Mouse (Mus musculus) neutrophil, adult 59 days (primary cell): ENCODE results near the gene Olfr138. TPM values are rescaled to one million over a fixed set of nuclear protein-coding genes. Genes with fewer than 3 reads are reported as not detected.

Source experiments
- total RNA-seq, 2 experiments: library from RNA; stranded (reverse); gene quantifications; 1 replicate in 1 of 2; 2 replicates in 1 of 2; pipeline ENCODE4 v1.2.4; 2023

Gene Olfr138
- not detected for total RNA-seq

GRCm38 (mm10) chr17:38260735-38261134, at the start of gene Olfr138:
Olfr138 (plus strand) TSS chr17:38261035.

GRCm38 (mm10) chr17:38307470-38307869, 46.6 kb downstream of the Olfr138 start, which contains the start of gene Olfr137:
Olfr137 (minus strand) TSS chr17:38307570.

Other genes with a start within 250 kb of the Olfr138 start
- not detected for gene Olfr129, start 201.0 kb upstream of the Olfr138 start, total RNA-seq
- not detected for gene Olfr130, start 197.1 kb upstream of the Olfr138 start, total RNA-seq
- not detected for gene Olfr131, start 172.3 kb upstream of the Olfr138 start, total RNA-seq
- gene Olfr132, start 126.5 kb upstream of the Olfr138 start, total RNA-seq = not detected
- not detected for gene Olfr133, start 115.8 kb upstream of the Olfr138 start, total RNA-seq
- gene Olfr134, start 89.6 kb upstream of the Olfr138 start, total RNA-seq = not detected
- not detected for gene Olfr135, start 56.7 kb upstream of the Olfr138 start, total RNA-seq
- gene Olfr137, start 46.5 kb downstream of the Olfr138 start, total RNA-seq = not detected
- gene Olfr136, start 68.8 kb downstream of the Olfr138 start, total RNA-seq = not detected
- gene Esp36, start 159.2 kb downstream of the Olfr138 start, total RNA-seq = not detected